Mouse (Mus musculus): ENCODE data around the gene Ciita.

- TF ChIP-seq TBP (conservative IDR thresholded peaks at IDR 0.05; ENCODE audit: low read depth, low read length) (no peak), MAFK (IDR thresholded peaks at IDR 0.05; ENCODE audit: insufficient replicate concordance, low read length) (no peak), CTCF (conservative IDR thresholded peaks at IDR 0.05 in 1 of 2, IDR thresholded peaks at IDR 0.05 in 1 of 2; ENCODE audit: low read depth in 2 of 2, low read length in 2 of 2) (no peak), NRF1 (IDR thresholded peaks at IDR 0.05; ENCODE audit: low read depth, low read length) (no peak), RAD21 (IDR thresholded peaks at IDR 0.05; ENCODE audit: low read depth, low read length) (no peak)
Measured at GRCm38 (mm10) chr16:10569809-10570395, 90.0 kb downstream of the Ciita start.

Data from CH12.LX (cell line).